Mouse (Mus musculus) hindbrain, embryonic 15.5 days (tissue): ENCODE data around the gene Camk2d. TPM values are rescaled to one million over a fixed set of nuclear protein-coding genes. Genes with fewer than 3 reads are reported as not detected.

Experiments used
- ATAC-seq: fragments of 200-750 bp; cut with Nextera tagmentation; 2 replicates; pipeline ENCODE4 v1.8.0; 2017; ENCODE audit warnings: low read depth, moderate number of reproducible peaks, moderate TSS enrichment; ENCODE audit not compliant: low FRiP score
- H3K27ac ChIP-seq: fragments of 300-500 bp; sonication (generic); replicated peaks from 2 replicates; pipeline ENCODE4 v1.5.1; 2015; ENCODE audit warnings: mild to moderate bottlenecking, inconsistent platforms
- H3K27me3 ChIP-seq: fragments of 300-500 bp; sonication (generic); 2 replicates; pipeline ENCODE4 v1.6.1; 2015; ENCODE audit warnings: control low read depth, inconsistent platforms
- H3K36me3 ChIP-seq: fragments of 300-500 bp; sonication (generic); 2 replicates; pipeline ENCODE4 v1.6.1; 2015; ENCODE audit warnings: control low read depth, inconsistent platforms
- H3K4me1 ChIP-seq: fragments of 300-500 bp; sonication (generic); replicated peaks from 2 replicates; pipeline ENCODE4 v1.6.1; 2015; ENCODE audit warnings: control low read depth, inconsistent platforms
- H3K4me2 ChIP-seq: fragments of 300-500 bp; sonication (generic); 2 replicates; pipeline ENCODE4 v1.6.1; 2015; ENCODE audit warnings: moderate library complexity, mild to moderate bottlenecking, inconsistent platforms
- H3K4me3 ChIP-seq: fragments of 300-500 bp; sonication (generic); 2 replicates; pipeline ENCODE4 v1.5.1; 2015; ENCODE audit warnings: mild to moderate bottlenecking, inconsistent platforms
- H3K9ac ChIP-seq: fragments of 300-500 bp; sonication (generic); 2 replicates; pipeline ENCODE4 v1.6.1; 2015; ENCODE audit warnings: inconsistent platforms
- H3K9me3 ChIP-seq: fragments of 300-500 bp; sonication (generic); 2 replicates; pipeline ENCODE4 v1.6.1; 2016; ENCODE audit warnings: control low read depth, inconsistent platforms
- WGBS: fragments of 180-500 bp; shearing (Covaris S2); methylation state at CpG from one replicate; pipeline ENCODE4 v1.1.7; 2015; 5-methylcytosine and 5-hydroxymethylcytosine counted together
- polyA plus RNA-seq: library from polyadenylated mRNA; unstranded; fragments of >200 nt; fragmentation: Nextera tagmentation; extraction: Ambion mirVana; gene quantifications from 2 replicates; pipeline ENCODE4 v1.2.1, GENCODE M21; 2015

The Camk2d gene
- polyA plus RNA-seq, 1 experiment from 2014 or later, result 85.4 TPM

DNA sequence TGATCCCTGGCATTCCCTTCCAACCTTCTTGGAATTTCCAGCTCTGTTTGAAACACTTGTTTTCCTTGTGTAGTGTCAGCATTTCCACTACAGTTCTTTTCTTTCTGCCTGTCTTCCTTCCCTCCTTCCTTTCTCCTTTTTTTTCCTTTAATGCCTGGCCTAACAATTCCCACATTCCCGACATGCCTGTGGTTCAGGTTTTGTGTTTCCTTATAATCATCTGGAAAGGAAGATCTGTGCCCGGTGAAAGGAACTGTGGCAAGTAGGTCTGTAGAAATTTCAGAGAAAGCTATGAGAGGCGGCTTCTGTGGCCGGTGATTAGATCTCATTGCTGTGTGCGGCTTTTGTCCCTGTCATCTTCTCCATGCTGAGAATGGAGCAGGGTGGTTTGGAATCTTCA lies 139.1 kb downstream of the Camk2d start:
- WGBS, result 85% methylated on average over 5 of the region's 5 CpGs
- no peaks in the 10 kb centered on the region for H3K4me1 ChIP-seq

DNA sequence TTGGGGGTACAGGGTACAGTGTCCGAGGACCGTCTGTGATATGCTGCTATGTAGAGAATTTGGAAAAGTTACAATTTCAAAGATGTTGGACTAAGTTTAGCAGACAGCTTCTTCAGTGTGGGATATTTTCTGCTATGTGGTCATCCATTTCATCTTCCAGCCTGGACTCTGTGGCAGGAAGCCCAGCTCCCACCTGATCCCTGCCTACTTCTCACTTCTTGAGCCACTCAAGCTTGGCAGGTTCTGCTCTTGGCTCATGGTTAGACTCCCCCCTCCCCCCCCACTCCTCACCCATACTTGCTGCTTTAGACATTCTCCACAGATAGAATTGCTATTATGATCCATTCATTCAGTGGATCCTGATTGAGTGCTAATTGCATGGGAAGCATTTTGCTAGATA lies 141.0 kb downstream of the Camk2d start:
- Histone ChIP-seq H3K4me1 (no peaks in the 10 kb centered on the region), H3K27ac (no peak overlapping the region), H3K27me3 (no peaks in the 10 kb centered on the region), H3K4me3 (no peak overlapping the region), H3K4me2 (no peak overlapping the region), H3K9me3 (no peaks in the 10 kb centered on the region), H3K9ac (no peak overlapping the region), H3K36me3 (no peaks in the 10 kb centered on the region)
- no peak for ATAC-seq
- 96% methylated on average over 2 of the region's 2 CpGs for WGBS

More for the DNA sequence above, 139.1 kb downstream of the Camk2d start:
- Histone ChIP-seq H3K4me3 (no peak overlapping the region), H3K27ac (no peak overlapping the region), H3K9ac (no peak overlapping the region), H3K4me2 (no peak overlapping the region), H3K9me3 (no peaks in the 10 kb centered on the region), H3K36me3 (no peaks in the 10 kb centered on the region), H3K27me3 (no peaks in the 10 kb centered on the region)
- no peak for ATAC-seq

DNA sequence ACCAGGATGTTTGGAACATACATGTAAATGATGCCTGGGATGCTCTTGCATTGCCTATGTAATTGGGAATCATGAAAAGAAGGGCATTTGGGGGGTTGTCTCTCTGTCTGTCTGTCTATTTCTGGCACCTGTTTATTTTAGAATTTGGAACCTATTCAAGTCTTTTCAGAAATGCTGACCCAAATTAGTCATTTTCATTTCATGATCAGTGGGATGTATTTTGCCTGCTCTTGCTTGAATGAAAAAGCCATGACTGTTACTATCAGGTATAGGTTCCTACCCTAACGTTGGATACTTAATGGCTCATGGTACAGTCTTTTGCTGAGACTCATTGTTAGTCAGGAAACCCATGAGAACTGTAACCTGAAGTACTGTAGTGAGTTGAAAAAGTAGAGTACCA lies 144.0 kb downstream of the Camk2d start:
- H3K4me3 ChIP-seq, result no peak overlapping the region
- H3K4me2 ChIP-seq, result no peak overlapping the region
- peaks cover 6% of the 10 kb centered on the region; the same call in 1 of the 2 replicates for H3K4me1 ChIP-seq
- H3K9me3 ChIP-seq, result no peaks in the 10 kb centered on the region
- H3K9ac ChIP-seq, result no peak overlapping the region
- H3K36me3 ChIP-seq, result no peaks in the 10 kb centered on the region
- H3K27ac ChIP-seq, result no peak overlapping the region
- H3K27me3 ChIP-seq, result no peaks in the 10 kb centered on the region
- ATAC-seq, result no peak
- 85% methylated on average over 1 of the region's 1 CpGs for WGBS

DNA sequence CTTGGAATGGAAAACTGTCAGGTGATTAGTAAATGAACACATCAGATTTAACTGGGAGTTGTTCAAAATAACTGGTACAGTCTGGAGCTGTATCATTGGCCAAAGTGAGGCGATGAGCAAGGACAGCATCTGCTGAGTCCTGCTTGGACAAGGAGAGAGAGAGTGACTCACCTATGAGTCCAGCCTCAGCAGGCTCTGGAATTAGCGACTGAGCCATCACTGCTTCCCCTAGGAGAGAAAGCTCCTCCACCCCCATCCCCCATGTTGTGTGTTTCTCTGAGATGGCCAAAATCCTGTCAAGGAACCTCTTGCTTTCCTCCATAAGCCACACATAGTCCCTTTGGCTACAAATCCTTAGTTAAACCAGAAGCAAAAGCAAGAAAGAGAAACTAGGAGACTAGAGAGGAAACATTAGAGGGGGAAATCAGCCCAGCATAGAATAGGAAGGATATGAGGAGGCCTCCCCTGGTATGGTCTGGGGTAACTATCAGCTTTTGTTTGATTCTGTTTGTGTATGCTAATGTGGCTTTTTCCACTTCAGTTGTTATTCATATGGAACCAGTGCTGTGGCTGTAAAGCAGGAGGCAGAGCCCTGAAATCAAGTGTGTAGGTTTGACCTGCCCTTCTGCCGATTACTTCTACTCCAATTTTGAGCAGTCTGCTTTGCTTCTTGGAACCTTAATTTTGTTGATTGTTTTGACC lies 148.5 kb downstream of the Camk2d start:
- H3K27me3 ChIP-seq, result no peaks in the 10 kb centered on the region

DNA sequence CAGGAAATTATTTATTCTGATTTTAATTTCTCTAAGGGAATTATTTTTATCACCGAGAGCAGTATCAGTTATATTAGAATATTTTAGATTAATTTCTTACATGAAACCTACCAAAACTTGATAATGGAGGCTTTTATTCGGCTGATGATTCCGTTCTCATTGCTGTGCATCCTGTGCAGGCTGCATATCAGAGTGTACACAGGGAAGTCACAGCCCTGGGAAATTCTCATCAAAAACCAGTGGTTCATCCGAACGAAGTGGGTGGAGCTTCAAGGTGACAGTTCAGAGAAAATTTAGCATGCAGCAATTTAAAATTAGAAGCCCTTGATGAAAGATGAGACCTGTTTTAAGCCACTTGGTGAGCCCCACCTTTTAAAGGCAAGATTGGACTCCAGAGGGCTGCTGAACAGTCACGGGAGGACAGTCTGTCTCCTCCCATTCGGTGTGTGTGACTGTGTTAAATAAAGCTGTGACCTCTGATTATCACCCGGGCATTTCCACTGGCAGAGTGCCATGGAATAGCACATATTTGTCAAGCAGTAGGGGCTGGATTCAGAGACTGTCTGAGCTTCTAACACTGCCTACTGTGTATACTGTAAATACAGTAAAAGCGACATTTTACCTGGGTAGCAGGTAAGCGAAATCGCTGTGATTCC lies 150.2 kb downstream of the Camk2d start:
- Histone ChIP-seq H3K9me3 (no peaks in the 10 kb centered on the region), H3K4me2 (0 out of 2 replicates have a peak overlapping the region, but pooled peaks have one; percentile 15), H3K4me1 (peaks cover 17% of the 10 kb centered on the region), H3K4me3 (no peak overlapping the region), H3K9ac (no peak overlapping the region), H3K36me3 (no peaks in the 10 kb centered on the region), H3K27me3 (no peaks in the 10 kb centered on the region), H3K27ac (peak overlapping the region; percentile 42)
- WGBS, result 55% methylated on average over 11 of the region's 11 CpGs
- ATAC-seq, result peak; percentile 64; the same call in 1 of the 2 replicates

More for the DNA sequence above, 148.5 kb downstream of the Camk2d start:
- H3K4me2 ChIP-seq, result no peak overlapping the region
- H3K27ac ChIP-seq, result no peak overlapping the region
- H3K4me3 ChIP-seq, result no peak overlapping the region
- H3K4me1 ChIP-seq, result peaks cover 17% of the 10 kb centered on the region
- no peaks in the 10 kb centered on the region for H3K9me3 ChIP-seq
- no peak for ATAC-seq
- no peak overlapping the region for H3K9ac ChIP-seq
- no peaks in the 10 kb centered on the region for H3K36me3 ChIP-seq
- 53% methylated on average over 3 of the region's 3 CpGs for WGBS

DNA sequence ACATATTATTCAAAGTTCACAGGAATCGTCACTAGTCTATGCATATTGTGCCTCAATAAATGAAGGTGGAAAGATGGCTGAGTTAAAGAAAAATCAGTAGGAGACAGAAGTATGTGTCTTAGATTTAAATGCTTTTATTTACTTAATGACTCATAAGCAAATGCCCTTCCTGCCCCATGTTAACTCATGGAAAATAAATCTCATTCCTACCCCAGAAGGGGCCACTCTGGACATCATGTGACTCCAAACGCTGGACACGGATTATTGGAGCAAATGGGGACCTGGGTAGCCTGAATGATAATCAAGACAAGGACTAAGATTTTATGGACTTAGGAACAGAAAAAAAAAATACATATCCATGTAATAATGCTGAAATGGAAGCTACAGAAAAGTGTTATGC lies 151.5 kb downstream of the Camk2d start:
- no peak for ATAC-seq
- Histone ChIP-seq H3K27ac (no peak overlapping the region), H3K4me1 (peaks cover 17% of the 10 kb centered on the region), H3K27me3 (no peaks in the 10 kb centered on the region), H3K4me3 (no peak overlapping the region), H3K4me2 (no peak overlapping the region), H3K36me3 (no peaks in the 10 kb centered on the region), H3K9me3 (no peaks in the 10 kb centered on the region), H3K9ac (no peak overlapping the region)
- WGBS, result 82% methylated on average over 3 of the region's 3 CpGs

DNA sequence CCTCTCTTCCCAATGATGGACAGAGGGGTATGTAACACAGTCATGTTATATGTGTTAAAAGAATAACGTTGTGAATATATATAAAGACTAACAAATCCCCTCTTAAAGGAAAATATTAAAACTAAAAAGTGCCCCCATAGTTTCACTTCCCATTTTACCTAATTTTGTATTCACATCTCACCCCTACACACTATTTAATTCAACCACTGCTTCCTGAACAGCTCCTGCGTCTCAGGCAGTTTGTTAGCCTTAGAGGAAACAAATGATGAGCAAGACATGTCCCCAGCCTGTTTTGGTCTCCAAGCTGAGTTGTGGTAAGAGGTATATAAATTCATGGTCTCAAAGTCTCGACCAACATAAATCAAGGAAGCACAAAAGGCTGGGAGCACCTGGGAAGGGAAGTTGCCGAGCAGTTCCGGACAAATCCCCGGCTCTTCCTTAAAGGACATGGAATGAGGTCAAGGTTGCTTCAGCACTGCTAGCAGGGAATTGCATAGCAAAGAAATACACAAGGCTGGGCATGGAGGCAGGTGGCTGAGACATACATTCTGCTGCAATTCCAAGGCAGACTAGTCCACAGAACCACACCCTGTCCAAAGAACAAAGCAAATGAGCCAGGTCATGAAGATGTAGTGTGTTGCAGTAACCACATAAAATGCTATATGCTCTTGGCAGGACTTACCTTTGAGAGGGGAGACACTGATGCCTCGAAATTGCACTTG lies 155.4 kb downstream of the Camk2d start:
- 81% methylated on average over 7 of the region's 7 CpGs for WGBS
- H3K36me3 ChIP-seq, result no peaks in the 10 kb centered on the region
- H3K4me2 ChIP-seq, result no peak overlapping the region
- no peak for ATAC-seq
- H3K9ac ChIP-seq, result no peak overlapping the region
- no peak overlapping the region for H3K4me3 ChIP-seq
- H3K4me1 ChIP-seq, result peaks cover 1% of the 10 kb centered on the region
- no peak overlapping the region for H3K27ac ChIP-seq
- no peaks in the 10 kb centered on the region for H3K9me3 ChIP-seq
- H3K27me3 ChIP-seq, result no peaks in the 10 kb centered on the region

DNA sequence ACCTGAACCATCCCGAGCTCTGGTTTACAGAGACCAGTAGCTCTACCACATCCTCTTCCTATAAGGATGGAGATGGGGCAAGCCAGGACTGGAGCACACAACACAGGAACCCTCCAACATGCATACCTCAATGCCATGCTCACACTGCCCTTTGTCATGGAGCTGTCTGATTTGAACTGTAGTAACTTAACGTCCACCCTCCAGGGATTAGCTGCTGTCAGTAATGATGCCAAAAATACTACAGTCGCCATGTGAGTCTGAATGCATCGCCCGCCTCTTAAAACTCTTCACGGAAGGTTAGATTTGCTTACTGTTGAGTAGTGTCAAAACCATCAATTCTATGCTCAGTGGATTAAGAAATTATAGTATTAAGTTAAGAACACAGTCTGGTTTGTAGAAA lies 156.9 kb downstream of the Camk2d start:
- no peak for ATAC-seq
- WGBS, result 86% methylated on average over 6 of the region's 6 CpGs
- Histone ChIP-seq H3K27ac (no peak overlapping the region), H3K9ac (no peak overlapping the region), H3K27me3 (no peaks in the 10 kb centered on the region), H3K4me3 (no peak overlapping the region), H3K36me3 (no peaks in the 10 kb centered on the region), H3K4me1 (no peaks in the 10 kb centered on the region), H3K4me2 (no peak overlapping the region), H3K9me3 (no peaks in the 10 kb centered on the region)

DNA sequence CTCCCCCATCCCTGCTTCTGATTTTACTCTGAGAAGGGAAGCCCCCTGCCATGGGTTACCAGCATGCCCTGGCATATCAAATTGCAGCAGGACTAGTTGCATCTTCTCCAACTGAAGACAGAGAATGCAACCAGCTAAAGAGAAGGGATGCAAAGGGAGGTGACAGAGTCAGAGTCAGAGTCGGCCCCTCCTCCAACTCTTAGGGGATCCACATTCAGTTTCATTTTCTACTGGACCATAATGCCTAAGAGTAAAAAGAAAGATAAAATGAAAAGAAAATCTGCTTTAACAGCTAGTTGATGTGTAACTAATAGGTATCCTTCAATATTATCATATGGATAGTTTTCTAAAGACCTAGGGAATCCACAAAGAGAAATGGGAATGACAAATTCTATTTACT lies 162.3 kb downstream of the Camk2d start:
- 91% methylated on average over 1 of the region's 1 CpGs for WGBS
- Histone ChIP-seq H3K4me3 (no peak overlapping the region), H3K9ac (no peak overlapping the region), H3K27me3 (no peaks in the 10 kb centered on the region), H3K36me3 (no peaks in the 10 kb centered on the region), H3K27ac (no peak overlapping the region), H3K4me1 (no peaks in the 10 kb centered on the region), H3K4me2 (no peak overlapping the region), H3K9me3 (no peaks in the 10 kb centered on the region)
- no peak for ATAC-seq

DNA sequence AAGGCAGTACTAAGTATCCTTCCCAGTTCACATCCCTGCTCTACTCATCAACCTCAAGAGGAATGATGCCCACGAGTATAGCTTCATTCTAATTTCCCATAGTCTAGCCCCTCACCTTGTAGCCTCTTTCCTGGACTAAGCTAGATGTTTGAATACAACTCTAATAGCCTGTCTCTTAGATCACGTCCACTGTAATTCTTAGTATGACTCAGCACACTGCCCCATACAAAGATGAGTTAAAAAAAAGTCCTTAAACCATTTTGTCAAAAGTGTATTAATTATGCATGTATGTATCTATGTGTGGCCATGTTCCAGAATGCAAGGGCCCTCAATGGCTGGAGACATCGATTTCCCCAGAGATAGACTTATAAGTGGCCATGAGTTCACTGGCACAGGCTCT lies 164.5 kb downstream of the Camk2d start:
- ATAC-seq, result no peak
- Histone ChIP-seq H3K27me3 (no peaks in the 10 kb centered on the region), H3K4me2 (no peak overlapping the region), H3K9ac (no peak overlapping the region), H3K4me3 (no peak overlapping the region), H3K36me3 (no peaks in the 10 kb centered on the region), H3K27ac (no peak overlapping the region), H3K9me3 (no peaks in the 10 kb centered on the region), H3K4me1 (no peaks in the 10 kb centered on the region)
- WGBS, result 89% methylated on average over 3 of the region's 3 CpGs

DNA sequence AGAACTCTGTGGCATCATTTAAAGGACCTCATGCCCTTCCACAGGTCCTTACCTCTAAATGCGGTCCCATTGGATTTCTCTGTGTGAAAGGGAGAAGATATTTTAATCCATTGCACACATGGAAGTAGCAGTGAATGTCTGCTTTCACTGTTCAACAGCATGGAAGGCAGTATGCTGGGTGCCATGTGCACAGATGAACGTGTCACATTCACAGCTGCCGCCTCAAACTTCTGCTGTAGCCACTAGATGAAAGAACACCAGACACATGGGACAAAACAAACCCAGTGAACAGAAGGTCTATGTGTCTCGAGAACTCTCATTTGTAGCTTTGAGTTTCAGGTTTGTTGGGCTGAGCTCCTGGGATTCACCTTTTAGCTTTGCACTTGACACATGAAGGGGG lies 168.6 kb downstream of the Camk2d start:
- Histone ChIP-seq H3K27me3 (no peaks in the 10 kb centered on the region), H3K27ac (no peak overlapping the region), H3K4me3 (no peak overlapping the region), H3K36me3 (no peaks in the 10 kb centered on the region), H3K4me2 (no peak overlapping the region), H3K9me3 (no peaks in the 10 kb centered on the region), H3K4me1 (no peaks in the 10 kb centered on the region), H3K9ac (no peak overlapping the region)
- 90% methylated on average over 4 of the region's 4 CpGs for WGBS
- ATAC-seq, result no peak

DNA sequence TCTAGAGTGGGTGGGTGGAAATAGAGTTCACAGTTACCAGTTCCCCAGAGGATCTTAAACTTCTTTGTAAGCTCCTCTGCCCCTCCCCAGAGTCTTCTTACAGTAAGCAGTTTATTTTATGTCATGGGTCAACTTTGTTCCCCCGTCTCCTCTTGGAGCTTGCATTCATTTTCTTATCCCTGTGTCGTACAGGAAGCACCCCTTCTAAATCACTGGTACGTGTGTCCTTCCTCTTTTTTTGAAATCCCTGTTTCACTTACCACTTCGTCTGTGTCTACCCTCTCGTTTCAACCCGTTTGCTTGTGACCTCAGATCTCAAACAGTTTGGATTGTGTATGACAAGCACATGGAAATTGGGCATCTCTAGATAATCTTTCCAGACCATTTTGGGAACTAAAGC lies 174.0 kb downstream of the Camk2d start:
- Histone ChIP-seq H3K9ac (no peak overlapping the region), H3K4me1 (no peaks in the 10 kb centered on the region), H3K9me3 (no peaks in the 10 kb centered on the region), H3K4me2 (no peak overlapping the region), H3K27ac (no peak overlapping the region), H3K27me3 (no peaks in the 10 kb centered on the region), H3K36me3 (no peaks in the 10 kb centered on the region), H3K4me3 (no peak overlapping the region)
- ATAC-seq, result no peak
- 66% methylated on average over 6 of the region's 6 CpGs for WGBS
